Mouse (Mus musculus) heart, adult 2 months (tissue): ENCODE measurements around the gene Gm20388. TPM values are rescaled to one million over a fixed set of nuclear protein-coding genes. Genes with fewer than 3 reads are reported as not detected.

Source experiments
- DNase-seq, 2 experiments: peaks; one replicate each; pipeline ENCODE4 v3.0.0; 2021
- H3K27ac ChIP-seq: fragments of 200-600 bp; 2 replicates; pipeline ENCODE4 v1.8.1; 2022
- H3K27me3 ChIP-seq: fragments of 200-500 bp; 2 replicates; pipeline ENCODE4 v1.6.1; 2012; ENCODE audit warnings: mild to moderate bottlenecking, low read length, inconsistent platforms, mixed read lengths; ENCODE audit not compliant: control insufficient read depth, insufficient read depth
- H3K36me3 ChIP-seq: fragments of 200-500 bp; 2 replicates; pipeline ENCODE4 v1.6.1; 2012; ENCODE audit warnings: low read length, inconsistent platforms; ENCODE audit not compliant: control insufficient read depth, insufficient read depth
- H3K4me1 ChIP-seq: fragments of 200-500 bp; 2 replicates; pipeline ENCODE4 v1.6.1; 2011; ENCODE audit warnings: low read length; ENCODE audit not compliant: control insufficient read depth, insufficient read depth
- H3K4me3 ChIP-seq: fragments of 200-600 bp; 2 replicates; pipeline ENCODE4 v1.8.1; 2022
- H3K79me2 ChIP-seq: fragments of 200-500 bp; replicated peaks from 2 replicates; pipeline ENCODE4 v1.6.1; 2012; ENCODE audit warnings: mild to moderate bottlenecking, inconsistent platforms, low read length, moderate library complexity, mixed read lengths; ENCODE audit not compliant: control insufficient read depth, insufficient read depth
- H3K9ac ChIP-seq: fragments of 200-500 bp; 2 replicates; pipeline ENCODE4 v1.6.1; 2012; ENCODE audit warnings: low read depth, mild to moderate bottlenecking, control low read depth, inconsistent platforms, low read length, mixed read lengths
- CTCF ChIP-seq: fragments of 200-600 bp; IDR thresholded peaks from 2 replicates; pipeline ENCODE4 v1.8.1; 2022; ENCODE audit warnings: antibody characterized with exemption, mild to moderate bottlenecking, moderate library complexity
- EP300 ChIP-seq: fragments of 200-500 bp; IDR thresholded peaks from 2 replicates; pipeline ENCODE4 v1.6.1; 2011; ENCODE audit warnings: low read depth, low read length, control low read depth; ENCODE audit not compliant: insufficient read depth
- POLR2A ChIP-seq: fragments of 200-500 bp; IDR thresholded peaks from 2 replicates; pipeline ENCODE4 v1.6.1; 2011; ENCODE audit warnings: mild to moderate bottlenecking, low read depth, low read length, control low read depth; ENCODE audit not compliant: insufficient read depth
- WGBS: fragments of 180-500 bp; shearing (Covaris S2); methylation state at CpG from one replicate; pipeline ENCODE4 v1.1.7; 2018; 5-methylcytosine and 5-hydroxymethylcytosine counted together
- intact Hi-C: fragments of 180-260 bp; cut with DNase I; formaldehyde crosslinking; loops from one replicate; pipeline ENCODE4 v1.15.1; 2025
- polyA plus RNA-seq: library from polyadenylated mRNA; depleted of rRNA; stranded (reverse); fragments of >200 nt; gene quantifications from 2 replicates; pipeline ENCODE4 v1.2.3, GENCODE M21; 2012
- total RNA-seq, 2 experiments: library from RNA; stranded (reverse); gene quantifications; 2 replicates each; pipeline ENCODE4 v1.2.3; 2021

Gm20388 gene
- total and polyA plus RNA-seq, 3 experiments, result 1.8 to 32.3 TPM; not detected in 1

GRCm38 (mm10) chr8:120037199-120037598, 126.6 kb downstream of the Gm20388 start:
- TF ChIP-seq EP300, result no peak
- no peak for TF ChIP-seq POLR2A
- no peak for TF ChIP-seq CTCF
- 22% methylated on average over 15 of the region's 15 CpGs for WGBS
- intact Hi-C loops, result loop anchor here (5.0 kb wide), 1 partner anchor 35 kb away; no protein-coding TSS in a partner anchor
- Histone ChIP-seq H3K27me3 (no peaks in the 10 kb centered on the region), H3K4me3 (no peak overlapping the region), H3K9ac (no peak overlapping the region), H3K4me1 (peaks cover 20% of the 10 kb centered on the region), H3K27ac (peak overlapping the region; percentile 65), H3K79me2 (no peaks in the 10 kb centered on the region), H3K36me3 (no peaks in the 10 kb centered on the region; the same call in 1 of the 2 replicates)
- peak in 1 of 2 experiments; percentile 46 for DNase-seq

GRCm38 (mm10) chr8:120037611-120038010, 127.0 kb downstream of the Gm20388 start:
- no peak overlapping the region for H3K4me3 ChIP-seq
- intact Hi-C loops, result loop anchor here (5.0 kb wide), 1 partner anchor 35 kb away; no protein-coding TSS in a partner anchor

GRCm38 (mm10) chr8:120038741-120039140, 128.1 kb downstream of the Gm20388 start:
- WGBS, result 94% methylated on average over 12 of the region's 12 CpGs
- Histone ChIP-seq H3K4me3 (no peak overlapping the region), H3K79me2 (no peaks in the 10 kb centered on the region), H3K27me3 (no peaks in the 10 kb centered on the region), H3K27ac (no peak overlapping the region; the same call in 1 of the 2 replicates), H3K36me3 (no peaks in the 10 kb centered on the region; the same call in 1 of the 2 replicates), H3K4me1 (peaks cover 20% of the 10 kb centered on the region), H3K9ac (no peak overlapping the region)
- DNase-seq, result no peak
- no peak for TF ChIP-seq CTCF
- TF ChIP-seq POLR2A, result no peak
- no peak for TF ChIP-seq EP300
- intact Hi-C loops, result loop anchor here (5.0 kb wide), 1 partner anchor 36 kb away; no protein-coding TSS in a partner anchor

More at GRCm38 (mm10) chr8:120037611-120038010, 127.0 kb downstream of the Gm20388 start:
- 71% methylated on average over 8 of the region's 8 CpGs for WGBS
- Histone ChIP-seq H3K9ac (no peak overlapping the region), H3K36me3 (no peaks in the 10 kb centered on the region; the same call in 1 of the 2 replicates), H3K27me3 (no peaks in the 10 kb centered on the region), H3K79me2 (no peaks in the 10 kb centered on the region), H3K4me1 (peaks cover 20% of the 10 kb centered on the region), H3K27ac (no peak overlapping the region; the same call in 1 of the 2 replicates)
- DNase-seq, result no peak
- TF ChIP-seq EP300, result no peak
- TF ChIP-seq CTCF, result no peak
- no peak for TF ChIP-seq POLR2A

DNA sequence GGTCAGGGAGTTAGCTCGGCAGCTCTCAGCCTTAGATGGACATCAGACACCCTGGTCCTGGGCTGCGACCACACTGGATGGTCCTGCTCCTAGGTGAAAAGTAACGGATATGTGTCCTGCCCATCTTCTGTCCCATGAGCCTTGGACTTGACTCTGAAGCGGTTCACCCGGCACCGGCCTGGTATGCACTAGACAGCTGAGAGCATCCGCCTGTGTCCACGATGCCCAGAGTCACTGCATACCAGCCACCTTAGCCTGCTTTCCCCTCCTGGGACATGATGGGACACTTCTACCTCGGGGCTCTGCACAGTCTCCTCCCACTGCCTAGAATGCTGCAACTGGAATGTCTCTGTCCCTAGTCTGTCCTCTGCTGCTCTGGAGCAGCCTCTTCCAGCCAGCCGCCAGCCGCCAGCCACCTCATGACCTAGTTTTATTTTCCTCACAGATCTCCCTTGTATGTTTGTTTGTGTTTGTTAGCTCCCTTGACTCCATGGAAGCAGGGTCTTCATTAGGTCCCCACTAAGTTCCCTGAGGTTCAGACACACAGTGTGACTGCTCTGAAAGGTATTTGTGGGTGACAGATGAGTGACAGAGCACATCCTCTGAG, 128.8 kb downstream of the Gm20388 start:
- TF ChIP-seq EP300 (no peak), POLR2A (no peak)
- intact Hi-C loops, result loop anchor here (5.0 kb wide), 1 partner anchor 37 kb away; no protein-coding TSS in a partner anchor
- no peaks in the 10 kb centered on the region for H3K27me3 ChIP-seq
- WGBS, result 55% methylated on average over 11 of the region's 11 CpGs
- no peak for DNase-seq
- no peak overlapping the region for H3K9ac ChIP-seq
- H3K79me2 ChIP-seq, result no peaks in the 10 kb centered on the region
- no peak overlapping the region for H3K4me3 ChIP-seq
- H3K27ac ChIP-seq, result no peak overlapping the region; the same call in 1 of the 2 replicates
- peaks cover 19% of the 10 kb centered on the region for H3K4me1 ChIP-seq
- H3K36me3 ChIP-seq, result no peaks in the 10 kb centered on the region; the same call in 1 of the 2 replicates

- Histone ChIP-seq H3K27me3 (no peaks in the 10 kb centered on the region), H3K4me1 (peaks cover 20% of the 10 kb centered on the region), H3K36me3 (no peaks in the 10 kb centered on the region), H3K27ac (peak overlapping the region; percentile 47), H3K4me3 (no peak overlapping the region), H3K9ac (no peak overlapping the region), H3K79me2 (no peaks in the 10 kb centered on the region)
- DNase-seq, result peak; percentile 68 to 85
- TF ChIP-seq CTCF, result 0 out of 2 replicates have a peak, but pooled peaks have one; percentile 3
- peak; percentile 96 for TF ChIP-seq EP300
- peak; percentile 35; the same call in 1 of the 2 replicates for TF ChIP-seq POLR2A
- WGBS, result 0% methylated on average over 1 of the region's 1 CpGs
- intact Hi-C loops, result no loop called here
These were observed 130.2 kb downstream of the Gm20388 start for GRCm38 (mm10) chr8:120040861-120041260.

DNA sequence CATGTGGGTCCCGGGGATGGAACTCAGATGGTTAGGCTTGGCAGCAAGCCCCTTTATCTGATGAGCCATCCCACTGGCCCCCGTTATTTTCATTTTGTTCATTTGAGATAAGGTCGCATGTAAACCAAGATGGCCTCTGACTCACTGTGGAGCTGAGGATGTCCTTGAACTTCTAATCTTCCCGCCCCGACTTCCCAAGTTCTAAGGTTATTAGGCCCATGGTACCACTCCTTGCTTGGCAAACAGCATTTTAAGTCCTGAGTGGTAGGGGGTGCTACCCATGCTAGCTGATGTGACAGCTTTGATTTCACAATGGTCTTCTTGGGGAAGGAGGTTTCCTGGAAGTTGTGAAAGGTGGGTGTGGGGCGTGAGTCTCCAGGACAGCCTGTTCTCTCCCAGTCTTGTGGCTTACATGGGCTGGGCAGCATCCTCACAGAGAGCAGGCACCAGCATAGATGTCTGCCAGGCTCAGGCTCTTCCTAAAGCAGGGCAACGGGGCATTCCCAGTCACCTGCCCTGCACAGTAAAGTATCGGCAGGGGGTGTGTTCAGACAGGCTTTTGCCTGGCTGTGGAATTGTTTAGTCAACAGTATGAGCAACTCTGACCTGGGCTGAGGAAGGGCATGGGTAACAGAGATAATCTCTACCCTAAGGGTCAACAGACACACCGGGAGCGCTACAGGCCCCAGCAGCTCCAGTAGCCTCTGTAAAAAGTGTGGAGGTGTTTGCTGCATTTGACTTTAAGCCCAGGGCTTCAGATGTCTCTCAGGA, 132.1 kb downstream of the Gm20388 start:
- Histone ChIP-seq H3K9ac (no peak overlapping the region), H3K27me3 (no peaks in the 10 kb centered on the region), H3K4me1 (peaks cover 16% of the 10 kb centered on the region), H3K4me3 (no peak overlapping the region), H3K27ac (no peak overlapping the region), H3K36me3 (no peaks in the 10 kb centered on the region), H3K79me2 (no peaks in the 10 kb centered on the region)
- 79% methylated on average over 10 of the region's 10 CpGs for WGBS
- no peak for TF ChIP-seq POLR2A
- no peak for TF ChIP-seq EP300
- TF ChIP-seq CTCF, result no peak
- intact Hi-C loops, result no loop called here
- DNase-seq, result no peak
